Mouse (Mus musculus): ENCODE results near the gene Zfp985. TPM values are rescaled to one million over a fixed set of nuclear protein-coding genes. Genes with fewer than 3 reads are reported as not detected.
"Not testable (repeated sequence)": the region's sequence is repeated elsewhere in the genome, so short reads cannot be mapped to it uniquely, and the experiment has no call there.

The Zfp985 gene
- polyA plus RNA-seq, 1 experiment from 2014 or later, result 0.06 TPM

- H3K36me3 ChIP-seq; H3K27ac ChIP-seq (replicated peaks); ATAC-seq (replicated peaks); H3K9me3 ChIP-seq; H3K9ac ChIP-seq (replicated peaks); H3K4me2 ChIP-seq (replicated peaks); H3K4me1 ChIP-seq; H3K27me3 ChIP-seq; H3K4me3 ChIP-seq: not testable (repeated sequence)
- WGBS, result no CpG with 5 or more reads among the region's 2 CpGs
These were observed 80.8 kb downstream of the Zfp985 start for GRCm38 (mm10) chr4:147633818-147634262.

Other genes starting within 250 kb of the Zfp985 start
- not detected in 2 replicates for gene Zfp988, start 247.6 kb upstream of the Zfp985 start, polyA plus RNA-seq (2015; fragmentation: Nextera tagmentation; extraction: Ambion mirVana)
- gene Zfp978, start 192.0 kb upstream of the Zfp985 start, polyA plus RNA-seq (2015; fragmentation: Nextera tagmentation; extraction: Ambion mirVana), result not detected in 2 replicates
- gene Zfp982, start 60.9 kb upstream of the Zfp985 start, polyA plus RNA-seq (2015; fragmentation: Nextera tagmentation; extraction: Ambion mirVana), result 1.7 and 2.7 TPM in 2 replicates
- 0.36 and 0.42 TPM in 2 replicates for gene Gm16503, start 13.1 kb upstream of the Zfp985 start, polyA plus RNA-seq (2015; fragmentation: Nextera tagmentation; extraction: Ambion mirVana)
- gene Zfp979, start 89.2 kb downstream of the Zfp985 start, polyA plus RNA-seq (2015; fragmentation: Nextera tagmentation; extraction: Ambion mirVana), result 0.84 and 1.1 TPM in 2 replicates
- gene Zfp534, start 149.3 kb downstream of the Zfp985 start, polyA plus RNA-seq (2015; fragmentation: Nextera tagmentation; extraction: Ambion mirVana), result not detected in 2 replicates